Mouse (Mus musculus) embryonic fibroblast, embryonic 13.5 days (primary cell): ENCODE measurements around the gene Parp12. TPM values are rescaled to one million over a fixed set of nuclear protein-coding genes. Genes with fewer than 3 reads are reported as not detected.

Experiments used
- H3K27ac ChIP-seq: 2 replicates; pipeline ENCODE4 v1.5.1; 2012; ENCODE audit warnings: low read length, control low read depth, inconsistent platforms; ENCODE audit not compliant: insufficient read depth
- H3K4me1 ChIP-seq: 2 replicates; pipeline ENCODE4 v1.6.1; 2011; ENCODE audit warnings: low read length; ENCODE audit not compliant: control insufficient read depth, insufficient read depth
- H3K4me3 ChIP-seq: 2 replicates; pipeline ENCODE4 v1.5.1; 2011; ENCODE audit warnings: mild to moderate bottlenecking, control low read depth, low read length; ENCODE audit not compliant: insufficient read depth
- CTCF ChIP-seq: IDR thresholded peaks from 2 replicates; pipeline ENCODE4 v1.5.1; 2011; ENCODE audit warnings: mild to moderate bottlenecking, control low read depth, low read length, moderate library complexity, borderline replicate concordance; ENCODE audit not compliant: insufficient read depth
- POLR2A ChIP-seq: IDR thresholded peaks from 2 replicates; pipeline ENCODE4 v1.6.1; 2011; ENCODE audit warnings: low read depth, mild to moderate bottlenecking, control low read depth, low read length, moderate library complexity
- polyA plus RNA-seq: library from polyadenylated mRNA; stranded (reverse); fragments of >200 nt; gene quantifications from 2 replicates; pipeline ENCODE4 v1.2.4, GENCODE M21; 2011; ENCODE audit warnings: low read depth; ENCODE audit not compliant: missing spikeins, insufficient read length

Gene Parp12
- polyA plus RNA-seq, 1 experiment = 30.6 TPM

GRCm38 (mm10) chr6:39049141-39049540, 69.0 kb downstream of the Parp12 start:
- no peaks in the 10 kb centered on the region for H3K4me1 ChIP-seq
- no peak overlapping the region for H3K27ac ChIP-seq
- TF ChIP-seq POLR2A (no peak), CTCF (no peak)
- no peak overlapping the region for H3K4me3 ChIP-seq

DNA sequence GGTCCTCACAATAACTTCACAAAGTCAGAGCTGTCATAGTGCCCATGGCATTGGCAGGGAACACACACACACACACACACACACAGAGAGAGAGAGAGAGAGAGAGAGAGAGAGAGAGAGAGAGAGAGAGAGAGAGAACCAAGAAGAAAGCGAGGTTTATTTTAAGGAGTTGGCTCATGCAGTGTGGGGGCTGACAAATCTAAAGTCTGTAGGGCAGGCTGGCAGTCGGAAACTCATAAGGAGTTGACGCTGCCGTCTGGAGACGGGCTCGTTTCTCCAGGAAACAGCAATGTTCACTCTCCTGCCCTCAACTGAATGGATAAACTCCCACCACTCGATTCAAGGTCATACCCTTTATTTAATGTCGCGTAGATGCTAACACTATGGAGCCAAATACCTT, 77.7 kb downstream of the Parp12 start:
- TF ChIP-seq CTCF = no peak
- TF ChIP-seq POLR2A = no peak
- H3K4me3 ChIP-seq = no peak overlapping the region
- no peaks in the 10 kb centered on the region for H3K4me1 ChIP-seq
- H3K27ac ChIP-seq = no peak overlapping the region

Other genes with a start within 250 kb of the Parp12 start
- gene Tbxas1, start 242.9 kb downstream of the Parp12 start, polyA plus RNA-seq = 0.52 and 0.86 TPM in 2 replicates
- 33.1 and 45.6 TPM in 2 replicates for gene Hipk2, start 242.2 kb downstream of the Parp12 start, polyA plus RNA-seq
- gene Kdm7a, start 88.4 kb upstream of the Parp12 start, polyA plus RNA-seq = 6.4 and 9.4 TPM in 2 replicates